Mouse (Mus musculus) ovary, postnatal 10 days (tissue): ENCODE data around the gene Pole3.
"Not testable (repeated sequence)": the region's sequence is repeated elsewhere in the genome, so short reads cannot be mapped to it uniquely, and the experiment has no call there.

Source experiments
- DNase-seq: peaks from one replicate; pipeline ENCODE4 v3.0.0; 2022; ENCODE audit warnings: low spot score

The Pole3 gene

DNA sequence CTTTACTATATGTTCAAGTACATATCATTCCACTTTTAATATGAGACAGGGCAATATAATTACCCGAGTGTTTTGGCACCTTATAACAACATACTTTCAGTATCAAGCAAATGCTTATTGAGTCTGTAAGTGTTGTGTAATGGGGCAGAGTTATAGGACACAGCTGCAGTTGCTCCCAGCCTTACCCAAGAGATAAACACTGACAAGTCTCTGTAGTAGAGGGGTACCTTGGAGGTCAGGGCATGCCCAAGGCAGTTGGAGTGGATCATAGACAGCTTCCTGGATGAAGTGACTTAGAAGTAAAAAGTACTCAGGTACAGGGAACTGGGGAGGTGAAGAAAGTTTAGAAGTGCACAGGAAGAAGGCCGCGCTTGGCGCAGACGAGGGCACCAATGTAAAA is 37.7 kb downstream of the Pole3 start:
- no peak for DNase-seq

GRCm38 (mm10) chr4:62486162-62486696 is 38.6 kb downstream of the Pole3 start:
- no peak for DNase-seq

- no peak for DNase-seq
These were observed 39.3 kb downstream of the Pole3 start for GRCm38 (mm10) chr4:62485450-62486161.

GRCm38 (mm10) chr4:62484928-62485327 is 39.9 kb downstream of the Pole3 start:
- no peak for DNase-seq

DNA sequence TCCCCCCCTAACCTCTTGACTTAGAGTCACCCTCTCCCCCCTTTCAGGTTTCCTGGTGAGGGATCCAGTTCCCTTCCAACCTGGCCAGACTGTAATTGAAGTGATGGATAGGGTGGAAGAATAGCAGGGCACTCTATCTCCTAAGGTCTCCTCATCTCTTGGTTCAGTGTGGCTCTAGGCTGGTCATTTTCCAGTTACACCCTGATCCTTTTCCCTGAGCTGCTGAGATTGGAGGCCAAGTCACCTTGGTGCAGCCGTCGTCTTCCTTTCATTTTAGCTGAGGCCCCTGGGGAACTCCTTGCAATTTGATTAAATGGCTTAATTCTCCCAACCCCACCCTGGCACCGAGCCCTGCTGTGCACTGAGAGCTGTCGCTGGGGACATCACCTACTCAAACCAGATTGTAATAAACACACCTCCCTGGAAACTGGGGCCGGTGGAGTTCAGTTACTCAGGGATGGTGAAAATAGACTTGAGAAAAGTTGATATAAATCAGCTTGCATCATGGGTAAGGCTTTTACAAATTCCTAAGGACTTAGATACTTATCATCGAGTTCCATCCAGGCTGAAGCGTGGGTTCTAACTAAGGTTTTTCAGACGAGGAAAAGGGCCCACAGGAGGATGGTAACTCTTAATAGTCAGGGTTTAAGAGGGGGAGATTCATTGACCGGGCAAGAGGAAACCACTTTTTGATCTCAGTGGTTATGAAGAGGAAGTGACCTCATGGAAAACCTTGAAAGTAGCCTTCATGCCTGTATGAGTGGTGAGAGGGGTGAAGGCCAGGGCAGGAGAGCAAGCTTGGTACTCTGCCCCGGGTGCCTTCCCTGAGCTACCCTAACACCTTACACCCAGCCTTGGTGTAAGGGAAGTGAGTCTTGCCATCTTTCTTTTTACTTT is 43.9 kb downstream of the Pole3 start:
- no peak for DNase-seq

- DNase-seq: no peak
These were observed 44.7 kb downstream of the Pole3 start, which contains the start of gene Bspry for GRCm38 (mm10) chr4:62479937-62480708. TSS of gene Bspry (plus strand) at chr4:62480053.

DNA sequence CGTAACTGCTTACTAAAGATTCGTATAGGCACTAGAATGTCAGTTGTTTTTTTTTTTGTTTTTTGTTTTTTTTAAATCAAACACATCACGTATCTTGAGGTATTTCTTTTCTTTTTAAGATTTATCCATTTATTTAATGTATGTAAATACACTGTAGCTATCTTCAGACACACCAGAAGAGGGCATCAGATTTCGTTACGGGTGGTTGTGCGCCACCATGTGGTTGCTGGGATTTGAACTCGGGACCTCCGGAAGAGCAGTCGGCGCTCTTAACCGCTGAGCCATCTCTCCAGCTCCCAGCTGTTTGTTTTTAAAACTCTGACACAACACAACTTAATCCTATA is 45.3 kb downstream of the Pole3 start:
- not testable (repeated sequence) for DNase-seq

- no peak for DNase-seq
These were observed 47.2 kb downstream of the Pole3 start for GRCm38 (mm10) chr4:62477542-62478244.

GRCm38 (mm10) chr4:62475793-62476192 is 49.1 kb downstream of the Pole3 start:
- no peak for DNase-seq

- DNase-seq: no peak
These were observed 49.7 kb downstream of the Pole3 start for GRCm38 (mm10) chr4:62475131-62475530.
